Mouse (Mus musculus) cerebellum, postnatal 36 days (tissue): ENCODE data around the gene Dusp21.

ENCODE experiments used
- DNase-seq, 2 experiments: peaks; one replicate each; pipeline ENCODE4 v3.0.0; 2021 to 2022; ENCODE audit warnings: mixed read lengths in 2 of 2

Gene Dusp21

DNA sequence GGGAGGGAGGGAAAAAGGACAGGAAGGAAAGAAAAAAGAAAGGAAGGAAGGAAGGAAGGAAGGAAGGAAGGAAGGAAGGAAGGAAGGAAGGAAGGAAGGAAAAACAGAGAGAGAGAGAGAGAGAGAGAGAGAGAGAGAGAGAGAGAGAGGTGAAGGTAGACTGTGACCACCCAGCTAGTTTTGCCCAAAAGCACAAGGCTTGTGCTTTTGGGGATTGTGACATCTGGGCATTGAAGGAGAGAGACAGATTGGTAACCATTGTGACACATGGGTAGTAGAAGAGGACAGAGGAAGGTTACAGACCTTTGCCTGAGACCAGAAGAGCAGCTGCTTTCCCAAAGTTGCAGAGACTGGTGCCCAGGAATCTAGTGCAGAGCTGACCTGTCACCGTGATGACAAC lies at the start of gene Dusp21:
Gene Dusp21, plus strand, starts transcription at position 301 of the 400 bp plus-strand sequence.
- no peak for DNase-seq

DNA sequence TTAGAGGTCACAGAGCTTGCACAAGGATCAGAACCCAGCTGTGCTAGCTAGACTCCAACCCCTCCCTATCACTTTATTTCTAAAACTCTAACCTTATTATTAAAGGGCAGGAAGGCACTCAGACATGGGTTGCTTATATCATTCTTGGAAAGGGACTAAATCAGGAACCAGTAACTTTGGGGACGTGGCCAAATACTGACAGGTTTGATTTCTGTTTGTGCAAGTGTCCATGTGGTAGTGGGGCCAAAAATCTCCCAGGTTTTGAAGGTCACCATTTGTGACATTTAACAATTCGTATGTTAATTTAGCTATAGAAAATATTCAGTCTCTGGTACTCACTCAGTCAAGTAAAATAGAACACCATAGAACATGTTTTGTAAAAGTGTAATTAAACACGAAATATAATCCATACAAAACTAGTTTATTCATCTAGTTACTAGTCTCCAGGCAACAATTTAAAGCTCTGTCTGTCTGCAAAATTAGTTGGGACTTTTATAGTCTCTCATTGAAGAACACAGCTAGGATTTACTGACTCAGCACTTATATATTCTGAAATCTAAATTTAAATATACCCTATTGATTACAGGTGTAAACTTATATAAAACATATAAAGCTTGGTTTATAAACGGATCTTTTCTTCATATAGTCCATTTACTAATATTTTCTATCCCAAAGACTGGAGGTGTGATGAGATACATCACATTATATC lies 15.2 kb downstream of the Dusp21 start:
- DNase-seq = no peak

GRCm38 (mm10) chrX:18161796-18162191 lies 16.1 kb downstream of the Dusp21 start:
- peak; percentile 55 to 72 for DNase-seq

DNA sequence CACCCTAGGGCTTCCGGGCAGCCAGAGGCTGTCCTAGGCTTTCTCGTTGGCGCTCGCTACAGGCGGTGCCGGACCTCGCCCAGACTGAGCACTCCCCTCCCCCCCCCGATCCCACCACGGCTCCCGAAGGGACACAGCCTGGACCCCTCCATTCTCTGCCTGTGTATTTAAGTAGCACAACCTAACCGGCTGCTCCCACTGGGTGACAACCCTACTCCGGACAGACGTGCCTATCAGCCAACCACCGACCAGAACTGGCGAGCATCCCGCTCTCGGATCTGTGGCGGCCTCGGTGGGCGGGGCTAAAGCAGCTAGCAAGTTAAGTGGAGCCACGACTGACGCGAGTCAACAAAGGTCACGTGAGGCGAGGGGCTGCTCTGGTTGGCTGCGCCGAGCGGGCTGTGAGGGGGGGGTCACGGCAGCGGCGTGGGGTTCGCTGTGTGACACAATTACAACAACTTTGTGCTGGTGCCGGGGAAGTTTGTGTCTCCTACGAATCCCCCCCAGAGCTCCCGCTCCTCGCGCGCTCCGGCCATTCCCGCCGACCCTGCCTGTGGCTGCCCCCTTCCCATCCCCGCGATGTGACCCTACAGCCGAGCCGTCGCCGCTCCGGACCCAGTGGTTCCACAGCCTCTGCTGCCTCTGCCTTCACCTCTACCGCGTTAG lies 16.7 kb downstream of the Dusp21 start, which contains the start of gene Kdm6a:
Gene Kdm6a, plus strand, starts transcription at position 384 of the 666 bp plus-strand sequence.
- DNase-seq = peak; percentile 98 to 100

DNA sequence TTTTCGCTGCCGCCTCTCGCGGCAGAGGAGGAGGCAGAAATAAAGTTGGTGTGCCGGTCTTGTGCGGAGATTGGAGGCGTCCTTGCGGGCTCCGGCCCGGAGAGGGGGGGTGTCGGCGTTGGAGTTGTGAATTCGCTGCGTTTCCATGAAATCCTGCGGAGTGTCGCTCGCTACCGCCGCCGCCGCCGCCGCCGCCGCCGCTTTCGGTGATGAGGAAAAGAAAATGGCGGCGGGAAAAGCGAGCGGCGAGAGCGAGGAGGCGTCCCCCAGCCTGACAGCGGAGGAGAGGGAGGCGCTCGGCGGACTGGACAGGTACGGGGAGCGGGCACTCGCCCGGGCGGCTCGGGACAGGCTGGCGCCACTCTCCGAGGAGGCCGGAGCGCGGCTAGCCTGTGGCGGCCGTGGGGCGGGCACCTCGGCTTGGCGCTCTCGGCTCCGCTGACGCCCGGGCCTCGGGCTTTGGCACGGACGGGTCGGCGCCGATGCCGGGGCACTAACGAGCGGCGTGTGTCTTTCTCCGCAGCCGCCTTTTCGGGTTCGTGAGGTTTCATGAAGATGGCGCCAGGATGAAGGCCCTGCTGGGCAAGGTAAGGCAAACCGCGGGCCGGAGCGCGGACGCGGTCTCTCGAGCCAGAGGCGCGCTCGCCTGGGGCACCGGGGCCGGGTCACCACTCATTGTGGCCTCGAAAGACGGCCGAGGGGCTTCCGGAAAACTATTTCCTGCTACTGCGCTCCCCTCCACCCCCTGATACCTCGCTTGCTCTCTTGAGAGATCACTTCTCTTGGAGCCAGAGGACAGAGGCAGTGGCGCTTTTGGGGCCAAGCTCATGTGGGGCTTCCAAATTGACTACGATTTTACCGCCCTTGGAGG lies 17.4 kb downstream of the Dusp21 start:
- DNase-seq = peak; percentile 62 to 74

DNA sequence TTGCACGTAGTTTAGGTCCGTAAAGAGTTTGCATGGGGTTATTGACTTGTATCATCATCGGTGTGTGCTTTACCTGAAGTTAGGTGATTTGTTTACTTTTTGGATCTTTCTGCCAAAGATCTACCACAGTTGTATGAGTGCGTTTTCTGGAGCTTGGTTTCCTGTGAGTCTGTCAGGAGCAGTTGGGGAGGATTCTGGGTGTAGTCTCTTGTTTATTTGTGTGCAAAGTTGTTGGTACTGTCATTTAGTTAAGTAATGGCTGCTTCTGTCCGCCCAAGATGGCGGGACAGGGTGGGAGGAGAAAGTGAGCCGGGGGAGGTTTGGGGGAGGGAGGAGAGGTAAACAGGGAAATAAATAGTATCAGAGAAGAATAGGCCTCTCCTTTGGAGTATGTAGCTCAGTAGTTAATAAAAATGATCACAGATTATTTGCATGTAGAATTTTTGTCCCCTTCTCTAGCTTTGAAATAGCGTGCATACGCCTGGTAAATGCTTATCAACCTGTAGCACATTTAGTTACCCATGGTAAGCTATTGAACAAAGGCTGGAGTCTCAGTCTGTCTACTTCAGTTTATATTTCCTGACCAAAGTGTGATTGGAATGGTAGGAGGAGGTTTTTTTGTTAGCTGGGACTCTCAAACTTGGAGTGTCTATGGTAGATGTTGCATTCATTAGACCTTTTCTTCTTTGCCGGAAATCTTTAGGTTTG lies 18.4 kb downstream of the Dusp21 start:
- DNase-seq = peak; percentile 10 to 27

DNA sequence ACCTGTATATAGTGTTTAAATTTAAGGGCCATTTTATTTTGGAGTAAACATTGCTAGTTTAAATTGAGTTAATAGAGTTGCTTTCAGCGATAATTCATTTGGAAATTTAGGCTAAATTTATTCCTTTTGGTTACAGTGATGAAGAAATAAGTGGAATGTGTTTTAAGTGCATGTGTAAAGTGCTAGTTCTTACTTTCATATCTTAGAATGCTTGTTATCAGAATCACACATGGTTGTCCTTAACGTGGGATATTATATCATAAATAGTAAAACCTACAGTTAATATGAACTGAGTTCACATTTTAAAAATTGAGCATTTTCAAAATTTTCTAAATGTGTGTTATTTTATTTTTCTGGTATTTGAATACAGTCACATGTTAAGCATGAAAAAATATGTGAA lies 19.5 kb downstream of the Dusp21 start:
- no peak for DNase-seq

- no peak for DNase-seq
Observed at GRCm38 (mm10) chrX:18166961-18167360, 21.3 kb downstream of the Dusp21 start.

DNA sequence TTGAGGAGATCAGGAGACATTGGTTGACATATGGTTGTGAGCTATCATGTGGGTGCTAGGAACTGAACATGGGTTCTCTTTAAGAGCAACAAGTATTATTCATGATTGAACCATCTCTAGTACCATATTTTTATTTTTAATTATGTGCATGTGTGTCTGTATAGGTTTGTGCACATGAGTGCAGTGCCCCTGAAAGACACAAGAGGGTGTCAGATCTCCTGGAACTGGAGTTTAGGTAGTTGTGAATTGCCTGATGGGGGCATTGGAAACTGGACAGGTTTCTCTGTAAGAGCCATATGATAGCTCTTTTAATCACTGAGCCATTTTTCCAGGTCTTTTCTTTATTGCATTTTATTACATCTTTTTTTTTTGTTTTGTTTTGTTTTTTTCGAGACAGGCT lies 23.3 kb downstream of the Dusp21 start:
- no peak for DNase-seq

GRCm38 (mm10) chrX:18174831-18175230 lies 29.2 kb downstream of the Dusp21 start:
- no peak for DNase-seq

DNA sequence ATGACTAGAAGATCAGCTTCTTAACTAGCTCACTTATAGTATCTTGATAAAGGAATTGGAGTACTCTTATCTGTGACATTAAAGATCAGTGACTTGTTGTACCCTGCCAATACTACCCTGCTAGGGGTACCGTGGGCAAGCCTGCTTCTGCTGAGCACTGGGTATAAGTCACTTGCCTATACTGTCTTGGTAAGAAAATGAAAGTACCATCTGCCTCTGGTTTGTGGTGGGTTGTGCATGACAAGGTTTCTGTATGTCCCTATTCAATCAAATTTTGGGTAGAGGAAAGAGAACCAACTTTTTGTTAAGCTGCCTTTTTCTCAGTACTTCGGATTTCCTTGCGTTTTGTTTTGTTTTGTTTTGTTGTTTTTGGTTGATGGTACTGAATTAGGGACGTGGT lies 32.1 kb downstream of the Dusp21 start:
- DNase-seq = no peak

GRCm38 (mm10) chrX:18179492-18179891 lies 33.8 kb downstream of the Dusp21 start:
- no peak for DNase-seq

DNA sequence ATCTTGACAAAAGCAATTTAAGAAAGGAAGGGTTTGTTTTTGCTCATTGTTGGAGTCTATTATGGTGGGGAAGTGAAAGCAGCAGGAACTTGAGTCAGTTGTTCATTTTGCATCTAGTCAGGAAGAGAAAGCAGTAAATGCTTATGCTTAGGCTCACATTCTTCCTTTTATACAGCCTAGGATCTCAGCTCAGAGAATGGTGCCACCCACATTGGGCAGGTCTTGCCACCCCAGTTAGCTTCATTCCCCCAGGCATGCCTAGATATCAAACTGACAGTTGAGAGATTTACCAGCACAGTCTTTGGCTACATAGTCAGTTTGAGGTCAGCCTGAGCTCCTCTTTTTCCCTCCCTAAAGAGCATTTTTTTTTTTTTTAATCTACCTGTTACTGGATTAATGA lies 41.5 kb downstream of the Dusp21 start:
- DNase-seq = no peak

DNA sequence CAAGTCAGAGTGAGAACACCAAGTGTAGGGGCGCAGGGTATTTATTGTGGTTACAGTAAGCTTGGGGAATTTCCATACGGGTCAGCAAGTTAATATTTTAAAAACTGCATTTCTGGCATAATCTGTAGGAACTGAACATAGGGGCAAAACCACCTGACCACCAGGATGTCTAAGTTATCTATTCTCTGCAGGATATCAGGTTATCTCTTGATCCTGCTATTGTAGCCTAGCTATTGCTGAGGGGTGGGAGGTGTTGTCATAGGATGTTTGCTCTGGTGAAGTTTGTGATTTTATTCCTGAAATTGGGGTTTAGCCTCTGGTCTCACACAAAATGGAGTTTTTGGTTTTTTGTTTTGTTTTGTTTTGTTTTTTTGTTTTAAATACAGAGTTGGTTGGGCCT lies 42.6 kb downstream of the Dusp21 start:
- DNase-seq = no peak
